20 mouse cellular contexts compared by ENCODE assay signal in genomic region chr11:53505026-53505663, GRCm38 (mm10). TPM values are rescaled to one million over a fixed set of nuclear protein-coding genes. Genes with fewer than 3 reads are reported as not detected.
A peak's percentile ranks its signal among the peaks of the same experiment; 100 is the strongest.
DNase-seq lines count a peak whose midpoint lies in the region; ATAC-seq and TF ChIP-seq lines count a peak whose summit lies in the region.
"Had no signal": no experiment of that assay in that cellular context is flagged by ENCODE, and none has a peak within 500 bp of the region (broad histone marks: within the 10 kb centered on the region; RNA-seq: fewer than 3 reads in every experiment).

No protein-coding gene starts in this region.

- DNase-seq in brain, embryonic 18.5 days (ENCODE audit: low read depth, low spot score) = peak; percentile 56
- DNase-seq in cerebellum, adult 9-11 months = peak; percentile 99
- peak; percentile 90 for DNase-seq in hindbrain, postnatal 0 days (ENCODE audit: low spot score)
- DNase-seq in urinary bladder, adult 2 months (ENCODE audit: low spot score) = no peak
- no peak for DNase-seq in adrenal gland, adult 2 months
- DNase-seq: adrenal gland, postnatal 14 days; kidney, postnatal 14 days; thymus, postnatal 4 days had no signal

- no peak overlapping the region for H3K9ac ChIP-seq in hindbrain, embryonic 13.5 days
- no peak overlapping the region for H3K9ac ChIP-seq in hindbrain, embryonic 12.5 days
- no peak overlapping the region for H3K9ac ChIP-seq in hindbrain, postnatal 0 days (replicated peaks; ENCODE audit: low read length)
- H3K9ac ChIP-seq: intestine, embryonic 15.5 days; liver, embryonic 15.5 days had no signal

- peaks cover 36% of the 10 kb centered on the region for H3K27me3 ChIP-seq in hindbrain, embryonic 13.5 days
- H3K27me3 ChIP-seq in hindbrain, embryonic 12.5 days = peaks cover 50% of the 10 kb centered on the region
- peaks cover 10% of the 10 kb centered on the region; the same call in 1 of the 2 replicates for H3K27me3 ChIP-seq in hindbrain, postnatal 0 days (ENCODE audit: insufficient read depth, low read length)

- no peaks in the 10 kb centered on the region for H3K36me3 ChIP-seq in hindbrain, embryonic 13.5 days
- no peaks in the 10 kb centered on the region for H3K36me3 ChIP-seq in hindbrain, embryonic 12.5 days
- H3K36me3 ChIP-seq in hindbrain, postnatal 0 days (ENCODE audit: insufficient read depth, low read length) = no peaks in the 10 kb centered on the region
- H3K36me3 ChIP-seq: intestine, embryonic 15.5 days; liver, embryonic 15.5 days; midbrain, embryonic 10.5 days had no signal

- WGBS in hindbrain, embryonic 13.5 days = 46% methylated on average over 5 of the region's 5 CpGs
- 44% methylated on average over 5 of the region's 5 CpGs for WGBS in hindbrain, embryonic 12.5 days
- WGBS in hindbrain, postnatal 0 days = 22% methylated on average over 5 of the region's 5 CpGs

- no peak overlapping the region for H3K4me3 ChIP-seq in hindbrain, embryonic 13.5 days
- no peak overlapping the region for H3K4me3 ChIP-seq in hindbrain, embryonic 12.5 days
- no peak overlapping the region for H3K4me3 ChIP-seq in hindbrain, postnatal 0 days (ENCODE audit: low read length)
- H3K4me3 ChIP-seq: intestine, embryonic 15.5 days; liver, embryonic 15.5 days; midbrain, embryonic 10.5 days had no signal

- no peak overlapping the region for H3K4me2 ChIP-seq in hindbrain, embryonic 13.5 days
- H3K4me2 ChIP-seq in hindbrain, embryonic 12.5 days (replicated peaks) = no peak overlapping the region
- no peak overlapping the region for H3K4me2 ChIP-seq in hindbrain, postnatal 0 days (ENCODE audit: low read depth, low read length)
- H3K4me2 ChIP-seq: intestine, embryonic 15.5 days; liver, embryonic 15.5 days had no signal

- 0 out of 2 replicates have a peak, but pooled peaks have one; percentile 36 for ATAC-seq in hindbrain, embryonic 13.5 days (ENCODE audit: low FRiP score)
- no peak for ATAC-seq in hindbrain, embryonic 12.5 days (ENCODE audit: low FRiP score)
- ATAC-seq in hindbrain, postnatal 0 days = peak; percentile 91
- ATAC-seq: intestine, embryonic 15.5 days had no signal

- H3K4me1 ChIP-seq in hindbrain, embryonic 13.5 days (replicated peaks) = peaks cover 17% of the 10 kb centered on the region; the same call in 1 of the 2 replicates
- H3K4me1 ChIP-seq in hindbrain, embryonic 12.5 days = peaks cover 12% of the 10 kb centered on the region; the same call in 1 of the 2 replicates
- no peaks in the 10 kb centered on the region; the same call in 1 of the 2 replicates for H3K4me1 ChIP-seq in hindbrain, postnatal 0 days (ENCODE audit: insufficient read depth, low read length)
- H3K4me1 ChIP-seq: intestine, embryonic 15.5 days had no signal

- H3K27ac ChIP-seq in hindbrain, embryonic 13.5 days = no peak overlapping the region
- H3K27ac ChIP-seq in hindbrain, embryonic 12.5 days = no peak overlapping the region
- peak overlapping the region; percentile 48; the same call in 1 of the 2 replicates for H3K27ac ChIP-seq in hindbrain, postnatal 0 days
- H3K27ac ChIP-seq: intestine, embryonic 15.5 days; liver, embryonic 15.5 days; midbrain, embryonic 10.5 days had no signal

- no peaks in the 10 kb centered on the region for H3K9me3 ChIP-seq in hindbrain, embryonic 13.5 days
- no peaks in the 10 kb centered on the region for H3K9me3 ChIP-seq in hindbrain, embryonic 12.5 days (replicated peaks)
- no peaks in the 10 kb centered on the region for H3K9me3 ChIP-seq in hindbrain, postnatal 0 days (ENCODE audit: low read length)
- H3K9me3 ChIP-seq: intestine, embryonic 15.5 days; liver, embryonic 15.5 days; midbrain, embryonic 10.5 days had no signal

- 0 out of 2 replicates have a peak, but pooled peaks have one; percentile 8 for TF ChIP-seq CTCF in hindbrain, postnatal 0 days (IDR thresholded peaks at IDR 0.05; ENCODE audit: low read depth)

RNA-seq across cellular contexts. Expression of gene Sept8, which starts 13.9 kb away (rescaled TPM):
- polyA plus RNA-seq in hindbrain, embryonic 13.5 days (2015; fragmentation: Nextera tagmentation; extraction: Ambion mirVana) = 16.4 and 17.3 TPM in 2 replicates
- polyA plus RNA-seq in hindbrain, embryonic 12.5 days (2016; fragmentation: Nextera tagmentation; extraction: Ambion mirVana) = 24.2 and 28.1 TPM in 2 replicates
- total RNA-seq in hindbrain, postnatal 0 days (2014; rRNA removed) = 55.3 and 56.6 TPM in 2 replicates
- 19.1 and 20.9 TPM in 2 replicates for polyA plus RNA-seq in hindbrain, postnatal 0 days (2015; fragmentation: Nextera tagmentation; extraction: Ambion mirVana)
- 63.8 and 64.4 TPM in 2 replicates for polyA plus RNA-seq in urinary bladder, adult 2 months (2012; rRNA removed)
- 10 to 100 TPM; 38.1 to 43.7 TPM for total RNA-seq in adrenal gland, adult 2 months (2021)
- polyA plus RNA-seq in adrenal gland, adult 2 months (2012; rRNA removed) = 32.7 and 46.9 TPM in 2 replicates

RNA-seq across cellular contexts. Expression of gene Sowaha, which starts 25.1 kb away (rescaled TPM):
- polyA plus RNA-seq in hindbrain, embryonic 13.5 days (2015; fragmentation: Nextera tagmentation; extraction: Ambion mirVana) = 0.55 and 0.71 TPM in 2 replicates
- polyA plus RNA-seq in hindbrain, embryonic 12.5 days (2016; fragmentation: Nextera tagmentation; extraction: Ambion mirVana) = 0.78 and 0.84 TPM in 2 replicates
- total RNA-seq in hindbrain, postnatal 0 days (2014; rRNA removed) = 8.7 and 10.6 TPM in 2 replicates
- polyA plus RNA-seq in hindbrain, postnatal 0 days (2015; fragmentation: Nextera tagmentation; extraction: Ambion mirVana) = 4.1 and 4.2 TPM in 2 replicates
- 6.5 and 7.4 TPM in 2 replicates for polyA plus RNA-seq in urinary bladder, adult 2 months (2012; rRNA removed)
- under 1 TPM; 0.29 to 0.45 TPM for total RNA-seq in adrenal gland, adult 2 months (2021)
- polyA plus RNA-seq in adrenal gland, adult 2 months (2012; rRNA removed) = 0.47 and 0.72 TPM in 2 replicates
- polyA plus RNA-seq: C2C12 had no signal

RNA-seq across cellular contexts. Expression of gene Gm9945, which starts 25.2 kb away (rescaled TPM):
- polyA plus RNA-seq in hindbrain, embryonic 13.5 days (2015; fragmentation: Nextera tagmentation; extraction: Ambion mirVana) = 0.28 TPM in 1 of 2 replicates, not detected in the other
- polyA plus RNA-seq in hindbrain, embryonic 12.5 days (2016; fragmentation: Nextera tagmentation; extraction: Ambion mirVana) = not detected in 2 replicates
- total RNA-seq in hindbrain, postnatal 0 days (2014; rRNA removed) = not detected in 2 replicates
- 0.39 and 0.53 TPM in 2 replicates for polyA plus RNA-seq in hindbrain, postnatal 0 days (2015; fragmentation: Nextera tagmentation; extraction: Ambion mirVana)
- polyA plus RNA-seq in urinary bladder, adult 2 months (2012; rRNA removed) = 0.11 and 0.15 TPM in 2 replicates
- total RNA-seq in adrenal gland, adult 2 months (2021) = not detected
- not detected in 2 replicates for polyA plus RNA-seq in adrenal gland, adult 2 months (2012; rRNA removed)
- total RNA-seq: adrenal gland, postnatal 14 days; ES-E14 had no signal
- polyA plus RNA-seq: C2C12; embryonic facial prominence, embryonic 14.5 days; heart, embryonic 16.5 days; intestine, embryonic 15.5 days; midbrain, embryonic 10.5 days; stomach, embryonic 14.5 days had no signal

RNA-seq across cellular contexts. Expression of gene Gm9837, which starts 34.9 kb away (rescaled TPM):
- not detected in 2 replicates for polyA plus RNA-seq in hindbrain, embryonic 13.5 days (2015; fragmentation: Nextera tagmentation; extraction: Ambion mirVana)
- polyA plus RNA-seq in hindbrain, embryonic 12.5 days (2016; fragmentation: Nextera tagmentation; extraction: Ambion mirVana) = not detected in 2 replicates
- not detected in 2 replicates for total RNA-seq in hindbrain, postnatal 0 days (2014; rRNA removed)
- not detected in 2 replicates for polyA plus RNA-seq in hindbrain, postnatal 0 days (2015; fragmentation: Nextera tagmentation; extraction: Ambion mirVana)
- polyA plus RNA-seq in urinary bladder, adult 2 months (2012; rRNA removed) = not detected in 2 replicates
- total RNA-seq in adrenal gland, adult 2 months (2021) = not detected
- polyA plus RNA-seq in adrenal gland, adult 2 months (2012; rRNA removed) = not detected in 2 replicates
- total RNA-seq: adrenal gland, postnatal 14 days; ES-E14; layer of hippocampus, postnatal 14 days; left cerebral cortex, postnatal 36 days had no signal
- polyA plus RNA-seq: C2C12; embryonic facial prominence, embryonic 14.5 days; heart, embryonic 16.5 days; intestine, embryonic 15.5 days; liver, embryonic 15.5 days; midbrain, embryonic 10.5 days; stomach, embryonic 14.5 days had no signal

RNA-seq across cellular contexts. Expression of gene Shroom1, which starts 48.1 kb away (rescaled TPM):
- 2.5 and 2.6 TPM in 2 replicates for polyA plus RNA-seq in hindbrain, embryonic 13.5 days (2015; fragmentation: Nextera tagmentation; extraction: Ambion mirVana)
- 5.2 and 6.3 TPM in 2 replicates for polyA plus RNA-seq in hindbrain, embryonic 12.5 days (2016; fragmentation: Nextera tagmentation; extraction: Ambion mirVana)
- 6.2 and 7.1 TPM in 2 replicates for total RNA-seq in hindbrain, postnatal 0 days (2014; rRNA removed)
- 2.4 and 2.9 TPM in 2 replicates for polyA plus RNA-seq in hindbrain, postnatal 0 days (2015; fragmentation: Nextera tagmentation; extraction: Ambion mirVana)
- 12.1 and 12.9 TPM in 2 replicates for polyA plus RNA-seq in urinary bladder, adult 2 months (2012; rRNA removed)
- 1 to 10 TPM; 3.5 to 3.8 TPM for total RNA-seq in adrenal gland, adult 2 months (2021)
- polyA plus RNA-seq in adrenal gland, adult 2 months (2012; rRNA removed) = 5.0 and 5.3 TPM in 2 replicates

Comparison
In these comparisons a context has a peak if more than half of its experiments do, and no peak if none do; other contexts are left out.
1. DNase-seq: peak in brain, embryonic 18.5 days (single experiment), cerebellum, adult 9-11 months (single experiment) and hindbrain, postnatal 0 days (single experiment); none in urinary bladder, adult 2 months (single experiment) and adrenal gland, adult 2 months (single experiment).